Mouse (Mus musculus) embryonic facial prominence, embryonic 11.5 days (tissue): ENCODE results near the gene Rhbdf1. TPM values are rescaled to one million over a fixed set of nuclear protein-coding genes. Genes with fewer than 3 reads are reported as not detected.
A peak's percentile ranks its signal among the peaks of the same experiment; 100 is the strongest.

Experiments used
- ATAC-seq: fragments of 200-750 bp; cut with Nextera tagmentation; replicated peaks from 2 replicates; pipeline ENCODE4 v1.8.0; 2017; ENCODE audit warnings: low read depth; ENCODE audit not compliant: insufficient number of reproducible peaks, low FRiP score, low TSS enrichment
- DNase-seq: peaks from one replicate; pipeline ENCODE4 v3.0.0-alpha.2; 2015; ENCODE audit warnings: low spot score
- H3K27ac ChIP-seq: fragments of 300-500 bp; sonication (generic); replicated peaks from 2 replicates; pipeline ENCODE4 v1.5.1; 2014; ENCODE audit warnings: mild to moderate bottlenecking, low read depth, low read length, control low read depth
- H3K27me3 ChIP-seq: fragments of 300-500 bp; sonication (generic); 2 replicates; pipeline ENCODE4 v1.6.1; 2014; ENCODE audit warnings: mild to moderate bottlenecking, low read length, moderate library complexity, mixed read lengths; ENCODE audit not compliant: control insufficient read depth, insufficient read depth
- H3K36me3 ChIP-seq: fragments of 300-500 bp; sonication (generic); replicated peaks from 2 replicates; pipeline ENCODE4 v1.6.1; 2014; ENCODE audit warnings: low read depth, mild to moderate bottlenecking, low read length, moderate library complexity, mixed read lengths; ENCODE audit not compliant: control insufficient read depth, insufficient read depth
- H3K4me1 ChIP-seq: fragments of 300-500 bp; sonication (generic); 2 replicates; pipeline ENCODE4 v1.6.1; 2014; ENCODE audit warnings: low read length, mixed read lengths; ENCODE audit not compliant: control insufficient read depth, insufficient read depth
- H3K4me2 ChIP-seq: fragments of 300-500 bp; sonication (generic); 2 replicates; pipeline ENCODE4 v1.6.1; 2014; ENCODE audit warnings: low read depth, mild to moderate bottlenecking, control low read depth, low read length, moderate library complexity
- H3K4me3 ChIP-seq: fragments of 300-500 bp; sonication (generic); 2 replicates; pipeline ENCODE4 v1.5.1; 2014; ENCODE audit warnings: low read depth, low read length, control low read depth
- H3K9ac ChIP-seq: fragments of 300-500 bp; sonication (generic); replicated peaks from 2 replicates; pipeline ENCODE4 v1.6.1; 2014; ENCODE audit warnings: mild to moderate bottlenecking, control low read depth, low read length
- H3K9me3 ChIP-seq: fragments of 300-500 bp; sonication (generic); replicated peaks from 2 replicates; pipeline ENCODE4 v1.6.1; 2016; ENCODE audit warnings: mild to moderate bottlenecking, low read length, inconsistent platforms, mixed read lengths; ENCODE audit not compliant: control insufficient read depth
- WGBS: fragments of 180-500 bp; shearing (Covaris S2); extraction: QIAGEN DNeasy Blood & Tissue Kit; methylation state at CpG from one replicate; pipeline ENCODE4 v1.1.7; 2014; 5-methylcytosine and 5-hydroxymethylcytosine counted together
- polyA plus RNA-seq: library from polyadenylated mRNA; unstranded; fragments of >200 nt; fragmentation: Nextera tagmentation; extraction: Ambion mirVana; gene quantifications from 2 replicates; pipeline ENCODE4 v1.2.1, GENCODE M21; 2014

Gene Rhbdf1
- polyA plus RNA-seq = 21.6 and 24.0 TPM in 2 replicates

DNA sequence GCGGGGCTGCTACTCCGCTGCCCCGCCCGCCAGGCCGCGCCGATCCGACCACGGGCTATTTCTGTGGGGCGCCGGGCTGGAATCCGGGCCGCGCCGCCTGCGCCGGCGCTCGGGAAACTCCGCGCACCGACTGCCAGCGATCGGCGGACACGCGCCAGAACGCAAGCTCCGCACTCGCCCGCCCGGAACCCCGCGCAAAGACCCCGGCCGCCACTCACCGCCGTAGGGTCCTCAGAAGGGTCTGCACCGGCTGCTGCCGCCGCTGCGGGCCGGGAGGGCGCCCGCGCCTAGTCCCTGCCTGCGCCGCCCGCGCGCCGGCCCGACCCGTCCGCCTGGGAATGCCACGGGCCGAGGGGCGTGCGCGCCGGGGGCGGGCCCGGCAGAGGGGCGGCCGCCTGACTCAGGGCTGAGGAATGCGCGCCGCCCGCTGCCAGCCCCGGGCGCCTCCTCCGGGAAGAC lies at the start of gene Rhbdf1:
Gene Rhbdf1, minus strand, starts transcription at position 350 of the 459 bp plus-strand sequence.
- H3K4me2 ChIP-seq = peak within 1 kb of the TSS; percentile 96
- H3K4me1 ChIP-seq = peaks cover 9% of the 10 kb centered on the region; the same call in 1 of the 2 replicates
- H3K9ac ChIP-seq = peak within 1 kb of the TSS; percentile 89
- H3K36me3 ChIP-seq = no peaks in the 10 kb centered on the region
- under 1% methylated on average over 60 of the region's 72 CpGs for WGBS
- H3K27ac ChIP-seq = peak within 1 kb of the TSS; percentile 80
- ATAC-seq (peak; percentile 44), DNase-seq (peak; percentile 77)
- no peaks in the 10 kb centered on the region for H3K9me3 ChIP-seq
- H3K27me3 ChIP-seq = no peaks in the 10 kb centered on the region
- H3K4me3 ChIP-seq = peak within 1 kb of the TSS; percentile 86

DNA sequence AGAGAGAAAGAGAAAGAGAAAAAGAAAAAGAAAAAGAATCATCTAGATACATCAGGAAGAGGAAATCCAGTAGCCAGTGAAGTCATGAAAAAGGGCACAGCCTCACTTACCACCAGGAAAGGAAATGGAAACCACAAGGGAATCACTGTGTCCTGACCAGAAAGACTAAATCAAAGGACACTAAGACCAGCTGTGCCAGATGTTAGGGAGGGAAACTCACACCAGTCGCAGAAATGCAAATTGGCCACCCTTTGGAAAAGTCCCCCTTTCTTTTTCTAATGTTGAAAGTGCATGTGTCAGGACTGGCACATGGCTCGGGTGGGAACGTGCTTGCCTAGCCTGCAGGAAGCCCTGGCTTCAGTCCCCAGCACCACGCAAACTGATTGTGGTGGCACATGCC lies 49.1 kb upstream of the Rhbdf1 start:
- Histone ChIP-seq H3K27me3 (no peaks in the 10 kb centered on the region), H3K36me3 (no peaks in the 10 kb centered on the region), H3K4me1 (no peaks in the 10 kb centered on the region), H3K4me3 (no peak overlapping the region), H3K9me3 (no peaks in the 10 kb centered on the region), H3K4me2 (no peak overlapping the region), H3K9ac (no peak overlapping the region), H3K27ac (no peak overlapping the region)
- WGBS = 51% methylated on average over 4 of the region's 4 CpGs
- ATAC-seq (no peak), DNase-seq (no peak)

DNA sequence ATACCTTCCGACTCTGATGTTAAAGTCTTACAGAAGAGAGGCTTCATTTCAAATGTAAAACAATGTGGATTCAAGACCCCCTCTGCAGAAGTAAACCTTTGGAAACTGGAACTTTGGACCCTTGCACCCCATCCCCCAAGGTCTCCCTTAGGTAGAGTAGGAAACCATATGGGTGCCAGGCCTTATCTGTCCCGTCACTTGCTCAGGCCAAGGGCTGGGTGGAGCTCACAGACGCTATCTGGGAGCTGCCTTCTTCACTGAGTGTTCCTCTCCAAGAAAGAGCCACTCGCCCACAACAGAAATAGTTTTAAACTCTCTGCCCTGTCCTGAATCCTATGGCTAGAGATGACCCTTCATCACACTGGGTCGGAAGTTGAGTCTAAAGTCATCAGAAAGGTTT lies 46.9 kb upstream of the Rhbdf1 start:
- 84% methylated on average over 5 of the region's 5 CpGs for WGBS
- DNase-seq (no peak), ATAC-seq (no peak)
- Histone ChIP-seq H3K4me3 (no peak overlapping the region), H3K27me3 (no peaks in the 10 kb centered on the region), H3K4me2 (no peak overlapping the region), H3K9me3 (no peaks in the 10 kb centered on the region), H3K27ac (no peak overlapping the region), H3K4me1 (no peaks in the 10 kb centered on the region), H3K9ac (no peak overlapping the region), H3K36me3 (no peaks in the 10 kb centered on the region)

DNA sequence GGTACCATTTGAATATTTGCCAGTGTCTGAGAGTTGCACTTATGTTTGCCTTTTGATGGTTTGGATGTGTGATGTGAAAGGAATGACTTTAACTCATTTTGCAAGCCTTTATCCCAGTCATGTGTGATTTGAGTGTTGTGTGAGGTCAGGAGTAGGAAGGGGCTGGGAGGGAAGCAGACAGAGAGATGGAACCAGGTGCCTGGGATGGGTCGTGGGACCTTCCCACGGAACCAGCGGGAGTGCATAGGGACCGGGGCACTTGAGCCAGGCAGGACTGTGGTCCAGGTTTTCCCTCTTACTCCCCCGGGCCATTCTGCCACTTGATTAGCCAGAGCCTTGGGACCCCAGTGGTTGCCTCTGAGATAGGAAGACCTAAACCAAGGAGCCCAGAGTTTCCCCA lies 45.9 kb upstream of the Rhbdf1 start:
- 23% methylated on average over 5 of the region's 5 CpGs for WGBS
- Histone ChIP-seq H3K4me3 (peak overlapping the region; percentile 75), H3K9ac (peak overlapping the region; percentile 91), H3K4me1 (no peaks in the 10 kb centered on the region), H3K27ac (0 out of 2 replicates have a peak overlapping the region, but pooled peaks have one; percentile 91), H3K9me3 (no peaks in the 10 kb centered on the region), H3K27me3 (no peaks in the 10 kb centered on the region), H3K36me3 (no peaks in the 10 kb centered on the region), H3K4me2 (peak overlapping the region; percentile 61)
- ATAC-seq = peak; percentile 22
- DNase-seq = no peak

DNA sequence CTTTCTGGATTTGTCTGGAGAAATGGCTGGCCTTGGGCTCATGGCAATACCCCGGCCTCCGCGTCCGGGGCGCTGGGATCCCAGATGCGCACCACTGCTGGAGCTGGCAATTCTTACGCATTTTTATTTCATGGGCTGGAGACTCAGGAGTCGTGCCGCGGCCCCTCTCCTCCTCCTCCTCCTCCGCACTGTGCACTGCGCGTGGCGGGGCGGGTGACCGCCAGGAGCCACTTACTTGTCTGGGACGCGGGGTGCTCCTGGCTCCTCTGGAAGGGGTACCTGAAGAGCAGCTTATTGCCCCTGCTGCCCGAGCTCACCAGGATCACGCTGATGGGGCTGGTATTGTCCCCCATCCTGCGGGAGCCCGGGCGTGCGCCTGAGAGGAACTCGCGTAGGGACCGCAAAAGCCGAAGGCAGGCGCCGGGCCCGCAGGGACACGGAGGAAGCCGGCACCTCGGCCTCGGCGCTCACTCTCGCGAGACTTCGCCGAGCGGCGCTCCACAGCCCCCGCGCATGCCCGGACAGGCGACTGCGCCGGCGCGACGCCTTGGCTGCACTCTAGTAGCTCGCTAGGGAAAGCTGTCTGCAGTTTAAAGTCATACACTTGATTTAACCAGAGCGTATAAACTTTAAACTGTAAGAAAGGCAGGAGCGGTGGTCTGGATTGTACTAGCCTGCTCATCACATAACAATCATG lies 45.2 kb upstream of the Rhbdf1 start, which contains the start of gene Nprl3:
Gene Nprl3, minus strand, starts transcription at position 520 of the 697 bp plus-strand sequence.
- peak; percentile 98 for ATAC-seq
- Histone ChIP-seq H3K27me3 (no peaks in the 10 kb centered on the region), H3K9me3 (no peaks in the 10 kb centered on the region), H3K36me3 (no peaks in the 10 kb centered on the region), H3K4me1 (no peaks in the 10 kb centered on the region), H3K4me3 (peak within 1 kb of the TSS; percentile 75), H3K4me2 (peak within 1 kb of the TSS; percentile 61), H3K9ac (peak within 1 kb of the TSS; percentile 91), H3K27ac (peak within 1 kb of the TSS; percentile 91)
- DNase-seq = peak; percentile 96
- under 1% methylated on average over 54 of the region's 54 CpGs for WGBS

DNA sequence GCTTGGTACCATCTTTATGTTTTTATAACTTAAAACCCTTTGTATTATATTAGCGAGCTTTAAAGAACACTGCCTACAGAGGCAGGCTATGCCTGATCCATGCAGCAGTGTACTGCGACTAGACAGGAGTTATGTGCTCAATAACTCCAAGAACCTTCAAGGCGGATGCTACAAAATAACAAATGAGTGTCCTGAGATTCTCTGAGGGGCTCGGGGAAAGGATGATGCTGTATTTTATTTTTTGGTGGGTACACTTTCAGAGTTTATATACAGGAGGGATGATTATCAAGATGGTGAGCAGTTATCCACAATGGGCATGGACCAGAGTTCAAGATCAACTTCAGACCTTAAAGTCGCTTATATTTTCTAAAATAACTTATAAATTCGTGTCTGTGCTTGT lies 44.7 kb upstream of the Rhbdf1 start:
- H3K27ac ChIP-seq = peak overlapping the region; percentile 91
- WGBS = 33% methylated on average over 6 of the region's 6 CpGs
- H3K9me3 ChIP-seq = no peaks in the 10 kb centered on the region
- no peaks in the 10 kb centered on the region for H3K36me3 ChIP-seq
- ATAC-seq = no peak
- no peaks in the 10 kb centered on the region for H3K27me3 ChIP-seq
- peak; percentile 15 for DNase-seq
- H3K4me3 ChIP-seq = peak overlapping the region; percentile 75
- H3K4me1 ChIP-seq = no peaks in the 10 kb centered on the region
- H3K4me2 ChIP-seq = peak overlapping the region; percentile 61
- H3K9ac ChIP-seq = peak overlapping the region; percentile 91

DNA sequence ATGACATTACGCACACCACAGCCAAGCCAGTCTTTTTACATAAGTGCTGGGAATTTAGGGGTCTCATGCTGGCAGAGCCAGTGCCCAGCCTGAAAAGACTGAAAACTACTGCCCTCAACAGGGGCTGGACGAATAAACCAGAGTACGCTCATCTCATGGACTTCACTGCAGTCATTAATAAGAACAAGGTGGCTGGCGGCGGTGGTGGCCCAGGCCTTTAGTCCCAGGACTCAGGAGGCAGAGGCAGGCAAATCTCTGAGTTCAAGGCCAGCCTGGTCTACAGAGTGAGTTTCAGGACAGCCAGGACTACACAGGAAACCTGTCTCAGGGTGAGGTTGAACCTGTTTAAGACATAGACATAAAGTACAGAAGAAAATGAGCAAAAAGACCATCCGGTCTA lies 44.1 kb upstream of the Rhbdf1 start:
- ATAC-seq = no peak
- H3K9me3 ChIP-seq = no peaks in the 10 kb centered on the region
- no peaks in the 10 kb centered on the region for H3K27me3 ChIP-seq
- no peak for DNase-seq
- H3K4me2 ChIP-seq = no peak overlapping the region
- H3K27ac ChIP-seq = no peak overlapping the region
- no peaks in the 10 kb centered on the region for H3K36me3 ChIP-seq
- WGBS = 95% methylated on average over 6 of the region's 6 CpGs
- H3K4me3 ChIP-seq = no peak overlapping the region
- H3K9ac ChIP-seq = no peak overlapping the region
- H3K4me1 ChIP-seq = no peaks in the 10 kb centered on the region

DNA sequence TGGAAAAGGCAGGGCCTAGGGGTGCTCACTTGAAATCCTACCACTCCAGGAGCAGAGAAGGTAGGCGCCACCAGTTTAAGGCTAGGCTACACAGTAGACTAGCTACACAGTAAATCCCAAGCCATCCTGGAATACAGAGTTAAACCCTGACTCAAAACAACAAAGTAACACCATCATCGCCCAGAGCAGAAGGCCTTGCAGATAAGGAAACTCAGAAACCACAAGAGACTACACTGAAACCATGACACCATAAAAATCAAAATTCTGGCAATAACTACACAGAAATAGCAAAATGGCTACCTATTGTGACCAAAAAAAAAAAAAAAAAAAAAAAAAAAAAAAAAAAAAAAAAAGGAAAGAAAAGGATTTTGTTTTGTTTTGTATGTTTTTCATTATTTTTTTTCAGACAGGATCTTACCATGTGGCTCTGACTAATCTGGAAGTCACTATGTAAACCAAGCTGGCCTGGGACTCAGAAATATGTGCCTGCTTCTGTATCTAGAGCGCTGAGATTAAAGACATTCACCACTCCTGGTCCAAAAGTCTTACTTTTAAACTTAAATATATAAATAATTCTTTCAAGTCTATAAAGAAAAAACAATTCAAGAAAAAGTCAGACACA lies 43.1 kb upstream of the Rhbdf1 start:
- ATAC-seq = no peak
- no peaks in the 10 kb centered on the region for H3K27me3 ChIP-seq
- H3K9ac ChIP-seq = no peak overlapping the region
- 92% methylated on average over 3 of the region's 3 CpGs for WGBS
- H3K9me3 ChIP-seq = no peaks in the 10 kb centered on the region
- DNase-seq = no peak
- H3K4me3 ChIP-seq = no peak overlapping the region
- H3K36me3 ChIP-seq = no peaks in the 10 kb centered on the region; the same call in 1 of the 2 replicates
- no peaks in the 10 kb centered on the region for H3K4me1 ChIP-seq
- no peak overlapping the region for H3K27ac ChIP-seq
- H3K4me2 ChIP-seq = no peak overlapping the region
